Mouse (Mus musculus): ENCODE results near the gene Gm10153.

DNA sequence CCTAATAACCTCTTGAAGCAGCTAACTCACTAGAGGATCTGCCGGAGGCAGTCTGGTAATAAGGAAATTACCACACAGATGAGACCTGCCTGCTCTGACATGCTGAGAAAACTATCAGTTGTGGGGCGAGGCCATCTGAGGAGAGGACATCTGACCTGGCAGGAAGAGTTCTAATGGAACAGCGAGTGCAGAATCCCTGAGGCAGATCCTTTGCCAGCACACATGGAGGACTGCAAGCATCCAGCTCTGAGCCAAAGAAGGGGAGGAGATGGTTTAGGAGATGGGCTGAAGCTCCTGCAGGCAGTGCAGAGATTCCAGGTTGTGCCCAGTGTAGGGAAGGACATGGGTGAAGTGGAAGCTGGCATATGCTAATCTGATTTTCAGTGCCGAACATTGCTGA, 38.0 kb downstream of the Gm10153 start:
- no peak for TF ChIP-seq CTCF (IDR thresholded peaks at IDR 0.05; ENCODE audit: low read depth)
- TF ChIP-seq EP300 (optimal IDR thresholded peaks at IDR 0.05) = no peak
